Mouse (Mus musculus) bone marrow macrophage, adult 2 months (primary cell): ENCODE measurements around the gene Zfp654.

Source experiments
- CTCF ChIP-seq: IDR thresholded peaks from 2 replicates; pipeline ENCODE4 v1.5.1; 2012; ENCODE audit warnings: low read depth, mild to moderate bottlenecking, low read length, moderate library complexity
- POLR2A ChIP-seq: IDR thresholded peaks from 2 replicates; pipeline ENCODE4 v1.6.1; 2012; ENCODE audit warnings: mild to moderate bottlenecking, low read depth, low read length, borderline replicate concordance

GRCm38 (mm10) chr16:64885547-64885946 is 34.1 kb upstream of the Zfp654 start:
- no peak for TF ChIP-seq POLR2A
- no peak for TF ChIP-seq CTCF
